Mouse (Mus musculus) olfactory bulb, adult 2 months (tissue): ENCODE measurements around the gene Purb.

Experiments
- CTCF ChIP-seq: fragments of 200-500 bp; IDR thresholded peaks from 2 replicates; pipeline ENCODE4 v1.5.1; 2012; ENCODE audit warnings: low read depth, mild to moderate bottlenecking, low read length, moderate library complexity; ENCODE audit not compliant: insufficient read depth
- POLR2A ChIP-seq: fragments of 200-500 bp; IDR thresholded peaks from 2 replicates; pipeline ENCODE4 v1.6.1; 2012; ENCODE audit warnings: mild to moderate bottlenecking, low read depth, low read length, moderate library complexity; ENCODE audit not compliant: insufficient read depth

DNA sequence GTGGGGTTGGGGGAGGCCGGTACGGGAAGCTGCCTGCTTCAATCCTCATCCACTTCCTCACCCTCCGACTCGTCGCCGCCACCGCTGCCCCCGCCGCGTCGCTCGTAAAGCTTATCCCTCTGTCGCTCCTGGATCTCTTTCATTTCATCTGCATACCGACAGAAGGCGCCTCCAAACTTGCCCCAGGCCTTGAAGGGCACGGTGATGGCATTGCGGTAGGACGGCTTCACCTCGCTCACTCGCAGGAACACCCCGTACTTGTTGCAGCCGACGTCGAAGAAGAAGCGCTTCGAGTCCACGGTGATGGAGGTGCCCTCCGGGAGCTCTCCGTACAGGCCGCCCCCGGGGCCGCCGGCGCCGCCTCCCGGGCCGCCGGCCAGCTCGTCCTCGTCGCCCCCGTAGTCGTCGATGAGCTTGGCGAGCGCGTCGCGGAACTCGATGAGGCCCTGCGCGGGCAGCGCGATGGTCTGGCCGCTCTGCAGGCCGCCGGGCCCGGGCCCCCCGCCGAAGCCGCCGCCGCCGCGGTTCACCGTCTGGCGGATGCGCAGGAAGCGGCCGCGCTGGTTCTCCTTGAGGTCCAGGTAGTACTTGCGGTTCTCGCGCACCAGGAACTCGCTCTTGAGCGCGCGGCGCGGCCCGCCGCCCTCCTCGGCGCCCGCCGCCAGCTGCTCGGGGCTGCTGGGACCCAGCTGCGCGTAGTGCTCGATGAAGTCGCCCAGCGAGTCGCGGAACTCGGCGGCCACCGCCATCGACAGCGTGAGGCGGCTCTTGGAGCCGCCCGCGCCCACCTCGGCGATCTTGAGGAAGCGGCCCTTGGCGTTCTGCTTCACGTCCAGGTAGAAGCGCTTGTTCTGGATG is 614 bp downstream of the Purb start:
- no peak for TF ChIP-seq CTCF
- no peak for TF ChIP-seq POLR2A
